Mouse (Mus musculus): ENCODE measurements at regions not wholly inside any gene's neighbourhood (a gene's known extent, or its start where the extent isn't known, plus 50 kb on each side); places are given as distances from the start of the nearest gene placed in this dataset.

DNA sequence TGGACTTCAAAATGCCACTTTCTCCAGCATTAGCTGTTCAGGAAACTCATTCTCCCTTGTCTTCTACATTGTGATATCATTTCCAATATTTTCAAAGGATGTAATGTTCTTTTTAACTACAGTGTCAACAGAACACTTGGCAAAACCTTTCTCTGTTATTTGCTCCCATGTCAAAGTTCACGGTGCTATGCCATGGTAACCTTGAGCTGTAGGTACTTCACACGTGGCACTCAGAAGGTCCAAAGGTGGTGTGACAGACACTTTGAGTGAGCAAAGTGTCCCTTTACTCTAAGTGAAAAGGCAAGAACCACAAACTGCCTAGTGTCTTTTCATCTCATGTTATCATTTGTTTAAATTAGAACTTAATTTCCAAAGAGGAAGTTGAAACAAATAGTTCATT, 53.3 kb upstream of the Tram2 start:
- no peak overlapping the region for H3K27ac ChIP-seq
- DNase-seq (ENCODE audit: low spot score in 2 of 2): no peak
- H3K4me3 ChIP-seq: no peak overlapping the region
- no peak for TF ChIP-seq CTCF (conservative IDR thresholded peaks at IDR 0.05)

DNA sequence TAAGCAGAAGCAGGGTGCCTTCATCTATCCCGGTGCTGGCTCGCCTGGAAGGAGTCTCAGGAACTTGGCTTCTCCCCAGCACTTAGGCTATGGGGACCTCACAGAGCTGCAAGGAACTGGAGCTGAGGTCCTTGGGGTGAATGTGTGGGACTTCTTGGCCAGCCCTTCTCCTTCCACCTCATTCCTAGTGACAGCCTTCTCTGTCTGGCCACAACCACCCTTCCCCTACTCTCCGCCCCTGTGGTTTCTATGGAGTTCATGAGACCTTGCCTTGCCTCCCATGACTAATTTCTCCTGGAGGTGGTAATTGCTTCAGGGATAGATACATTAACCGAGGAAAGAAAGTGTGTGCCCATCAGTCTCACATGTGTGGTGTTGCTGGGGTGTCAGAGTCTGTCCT, 67.9 kb upstream of the Tram2 start:
- TF ChIP-seq CTCF (conservative IDR thresholded peaks at IDR 0.05): no peak
- DNase-seq (ENCODE audit: low spot score in 2 of 2): no peak
- no peak overlapping the region for H3K4me3 ChIP-seq
- H3K27ac ChIP-seq: no peak overlapping the region

DNA sequence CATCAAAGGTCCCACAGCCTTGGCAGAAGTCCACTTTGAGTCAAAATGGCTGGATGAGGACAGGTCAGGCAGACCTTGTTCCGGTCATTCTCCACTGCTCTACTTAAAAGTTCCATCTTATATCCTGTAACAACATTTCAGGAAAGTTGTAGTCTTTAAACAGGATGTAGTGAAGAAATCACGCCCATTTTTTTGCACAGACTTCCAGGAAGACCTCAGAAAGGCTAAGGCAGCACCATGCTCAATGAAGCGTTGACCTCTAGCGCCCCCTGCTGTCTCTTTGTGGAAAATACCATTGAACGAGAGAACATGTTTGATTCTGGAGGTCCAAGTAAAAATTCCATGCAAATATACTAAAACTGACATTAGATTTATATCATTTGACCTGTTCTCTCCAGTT, 56.6 kb upstream of the Tmem14a start:
- Histone ChIP-seq H3K4me3 (no peak overlapping the region), H3K27ac (no peak overlapping the region)
- peak; percentile 90 for TF ChIP-seq CTCF (conservative IDR thresholded peaks at IDR 0.05)
- peak; percentile 55 to 83 for DNase-seq (ENCODE audit: low spot score in 2 of 2)

DNA sequence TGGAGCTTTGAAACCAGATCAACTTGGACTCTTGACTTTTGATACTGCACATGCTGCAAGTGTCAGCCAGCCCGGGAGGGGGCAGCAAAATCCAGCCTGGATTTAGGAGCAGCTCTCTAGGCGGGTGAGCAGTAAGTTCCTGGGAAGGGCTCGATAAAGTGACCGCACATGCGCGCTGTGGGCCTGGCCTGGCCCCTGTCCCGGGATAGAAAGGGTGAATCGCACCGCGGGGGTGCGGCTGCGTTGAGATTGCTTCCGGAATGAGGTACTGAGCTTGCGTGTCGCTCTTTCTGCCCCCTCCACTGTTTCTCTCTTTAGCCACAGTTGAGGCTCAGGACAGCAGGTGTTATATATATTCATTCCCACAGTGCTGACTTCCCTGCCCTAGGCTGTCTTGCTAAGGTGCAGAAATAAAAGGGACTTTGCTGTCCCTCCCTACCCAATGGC, 52.1 kb upstream of the Tmem14a start:
- H3K4me3 ChIP-seq: peak overlapping the region; percentile 53
- DNase-seq (ENCODE audit: low spot score in 2 of 2): peak; percentile 88 to 91
- peak; percentile 93 for TF ChIP-seq CTCF (conservative IDR thresholded peaks at IDR 0.05)
- H3K27ac ChIP-seq: peak overlapping the region; percentile 75

DNA sequence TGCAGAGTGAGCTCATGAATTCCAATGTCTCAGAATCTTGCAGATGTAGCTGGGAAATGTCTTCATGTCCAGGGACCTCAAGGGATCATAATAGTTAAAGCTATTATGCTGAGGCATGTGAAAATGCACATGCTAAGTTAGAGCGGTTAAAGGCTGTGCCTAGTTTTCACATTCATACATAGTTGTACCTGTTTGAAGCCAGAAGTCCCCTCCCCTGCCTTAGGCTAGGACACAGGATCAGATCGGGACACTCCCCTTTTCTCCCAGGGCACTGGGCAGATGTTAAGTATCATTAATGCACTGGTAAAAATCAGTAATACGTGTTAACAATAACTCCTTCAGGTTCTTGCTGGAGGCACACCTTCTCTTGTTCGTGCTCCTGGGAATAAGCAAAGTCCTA, 51.6 kb upstream of the Tmem14a start:
- peak overlapping the region; percentile 53 for H3K4me3 ChIP-seq
- no peak for DNase-seq (ENCODE audit: low spot score in 2 of 2)
- H3K27ac ChIP-seq: peak overlapping the region; percentile 75
- TF ChIP-seq CTCF (conservative IDR thresholded peaks at IDR 0.05): no peak
